Mouse (Mus musculus) heart, embryonic 12.5 days (tissue): ENCODE results near the gene Cd59a. TPM values are rescaled to one million over a fixed set of nuclear protein-coding genes. Genes with fewer than 3 reads are reported as not detected.
"Not testable (repeated sequence)": the region's sequence is repeated elsewhere in the genome, so short reads cannot be mapped to it uniquely, and the experiment has no call there.

ENCODE experiments used
- ATAC-seq: fragments of 200-750 bp; cut with Nextera tagmentation; 2 replicates; pipeline ENCODE4 v1.8.0; 2017; ENCODE audit warnings: moderate TSS enrichment, moderate library complexity; ENCODE audit not compliant: insufficient number of reproducible peaks, low FRiP score
- H3K27ac ChIP-seq: fragments of 300-500 bp; sonication (generic); 2 replicates; pipeline ENCODE4 v1.5.1; 2016; ENCODE audit warnings: mild to moderate bottlenecking, moderate library complexity; ENCODE audit not compliant: poor library complexity, severe bottlenecking
- H3K27me3 ChIP-seq: fragments of 300-500 bp; sonication (generic); replicated peaks from 2 replicates; pipeline ENCODE4 v1.6.1; 2016; ENCODE audit warnings: mild to moderate bottlenecking, moderate library complexity
- H3K36me3 ChIP-seq: fragments of 300-500 bp; sonication (generic); 2 replicates; pipeline ENCODE4 v1.6.1; 2016; ENCODE audit warnings: mild to moderate bottlenecking, moderate library complexity
- H3K4me1 ChIP-seq: fragments of 300-500 bp; sonication (generic); replicated peaks from 2 replicates; pipeline ENCODE4 v1.6.1; 2016; ENCODE audit warnings: mild to moderate bottlenecking
- H3K4me2 ChIP-seq: fragments of 300-500 bp; sonication (generic); 2 replicates; pipeline ENCODE4 v1.6.1; 2016; ENCODE audit warnings: mild to moderate bottlenecking, moderate library complexity
- H3K4me3 ChIP-seq: fragments of 300-500 bp; sonication (generic); 2 replicates; pipeline ENCODE4 v1.5.1; 2016; ENCODE audit warnings: mild to moderate bottlenecking
- H3K9ac ChIP-seq: fragments of 300-500 bp; sonication (generic); 2 replicates; pipeline ENCODE4 v1.6.1; 2016; ENCODE audit warnings: mild to moderate bottlenecking, moderate library complexity
- H3K9me3 ChIP-seq: fragments of 300-500 bp; sonication (generic); replicated peaks from 2 replicates; pipeline ENCODE4 v1.6.1; 2016; ENCODE audit warnings: mild to moderate bottlenecking, moderate library complexity
- WGBS: fragments of 180-500 bp; shearing (Covaris S2); methylation state at CpG from one replicate; pipeline ENCODE4 v1.1.7; 2016; 5-methylcytosine and 5-hydroxymethylcytosine counted together
- polyA plus RNA-seq: library from polyadenylated mRNA; unstranded; fragments of >200 nt; fragmentation: Nextera tagmentation; extraction: Ambion mirVana; gene quantifications from 2 replicates; pipeline ENCODE4 v1.2.1, GENCODE M21; 2016

Gene Cd59a
- polyA plus RNA-seq, 1 experiment from 2014 or later = 83.3 TPM

GRCm38 (mm10) chr2:104104800-104105199 is 9.2 kb downstream of the Cd59a start:
- ATAC-seq = no peak
- no peaks in the 10 kb centered on the region for H3K9me3 ChIP-seq
- 86% methylated on average over 6 of the region's 6 CpGs for WGBS
- no peaks in the 10 kb centered on the region for H3K27me3 ChIP-seq
- no peak overlapping the region for H3K4me2 ChIP-seq
- H3K4me3 ChIP-seq = no peak overlapping the region
- no peak overlapping the region for H3K27ac ChIP-seq
- peaks cover 28% of the 10 kb centered on the region for H3K4me1 ChIP-seq
- H3K36me3 ChIP-seq = peaks cover 18% of the 10 kb centered on the region
- no peak overlapping the region for H3K9ac ChIP-seq

- H3K27ac ChIP-seq = peak overlapping the region; percentile 62
- H3K9ac ChIP-seq, H3K4me2 ChIP-seq, H3K27me3 ChIP-seq, H3K9me3 ChIP-seq, H3K4me3 ChIP-seq, ATAC-seq: not testable (repeated sequence)
- WGBS = 30% methylated on average over 2 of the region's 2 CpGs
- H3K4me1 ChIP-seq = peaks cover 12% of the 10 kb centered on the region
- H3K36me3 ChIP-seq = peaks cover 29% of the 10 kb centered on the region
These were observed 13.4 kb downstream of the Cd59a start for GRCm38 (mm10) chr2:104109021-104109420.

- H3K4me1 ChIP-seq = peaks cover 12% of the 10 kb centered on the region
- H3K27ac ChIP-seq = peak overlapping the region; percentile 62
- no peaks in the 10 kb centered on the region for H3K9me3 ChIP-seq
- H3K27me3 ChIP-seq = no peaks in the 10 kb centered on the region
- H3K4me2 ChIP-seq = peak overlapping the region; percentile 5; the same call in 1 of the 2 replicates
- no peak; the same call in 1 of the 2 replicates for ATAC-seq
- peaks cover 25% of the 10 kb centered on the region for H3K36me3 ChIP-seq
- H3K4me3 ChIP-seq = no peak overlapping the region
- H3K9ac ChIP-seq = no peak overlapping the region
- 31% methylated on average over 2 of the region's 2 CpGs for WGBS
These were observed 13.9 kb downstream of the Cd59a start for GRCm38 (mm10) chr2:104109528-104109927.

- Histone ChIP-seq H3K9ac (no peak overlapping the region), H3K4me2 (no peak overlapping the region), H3K27ac (no peak overlapping the region; the same call in 1 of the 2 replicates), H3K9me3 (no peaks in the 10 kb centered on the region), H3K4me1 (peaks cover 12% of the 10 kb centered on the region), H3K27me3 (no peaks in the 10 kb centered on the region), H3K36me3 (peaks cover 21% of the 10 kb centered on the region), H3K4me3 (no peak overlapping the region)
- ATAC-seq = no peak
- 68% methylated on average over 4 of the region's 4 CpGs for WGBS
These were observed 14.4 kb downstream of the Cd59a start for GRCm38 (mm10) chr2:104110031-104110430.

- ATAC-seq = not testable (repeated sequence)
These were observed 15.7 kb downstream of the Cd59a start for GRCm38 (mm10) chr2:104111170-104111797.

GRCm38 (mm10) chr2:104113563-104113962 is 18.0 kb downstream of the Cd59a start:
- Histone ChIP-seq H3K36me3 (peaks cover 15% of the 10 kb centered on the region), H3K4me1 (peaks cover 13% of the 10 kb centered on the region)
- ATAC-seq, H3K4me2 ChIP-seq, H3K27me3 ChIP-seq, H3K9ac ChIP-seq, H3K27ac ChIP-seq, H3K4me3 ChIP-seq, H3K9me3 ChIP-seq: not testable (repeated sequence)

More at GRCm38 (mm10) chr2:104111170-104111797, 15.7 kb downstream of the Cd59a start:
- peaks cover 12% of the 10 kb centered on the region for H3K4me1 ChIP-seq
- 80% methylated on average over 1 of the region's 1 CpGs for WGBS
- H3K9me3 ChIP-seq, H3K27me3 ChIP-seq, H3K9ac ChIP-seq, H3K27ac ChIP-seq, H3K4me2 ChIP-seq, H3K4me3 ChIP-seq: not testable (repeated sequence)
- peaks cover 11% of the 10 kb centered on the region for H3K36me3 ChIP-seq

- Histone ChIP-seq H3K36me3 (peaks cover 15% of the 10 kb centered on the region), H3K4me3 (no peak overlapping the region), H3K9ac (no peak overlapping the region), H3K27ac (no peak overlapping the region), H3K4me2 (no peak overlapping the region), H3K27me3 (no peaks in the 10 kb centered on the region), H3K4me1 (peaks cover 17% of the 10 kb centered on the region), H3K9me3 (no peaks in the 10 kb centered on the region)
- 88% methylated on average over 3 of the region's 3 CpGs for WGBS
- ATAC-seq = no peak
These were observed 19.3 kb downstream of the Cd59a start for GRCm38 (mm10) chr2:104114898-104115297.

GRCm38 (mm10) chr2:104117173-104117572 is 21.6 kb downstream of the Cd59a start:
- not testable (repeated sequence) for ATAC-seq, H3K9ac ChIP-seq, H3K4me2 ChIP-seq, H3K4me3 ChIP-seq, H3K27ac ChIP-seq, H3K9me3 ChIP-seq, H3K27me3 ChIP-seq
- Histone ChIP-seq H3K36me3 (peaks cover 10% of the 10 kb centered on the region), H3K4me1 (peaks cover 35% of the 10 kb centered on the region)

GRCm38 (mm10) chr2:104119097-104119496 is 23.5 kb downstream of the Cd59a start:
- Histone ChIP-seq H3K27me3 (no peaks in the 10 kb centered on the region), H3K9me3 (no peaks in the 10 kb centered on the region), H3K36me3 (peaks cover 5% of the 10 kb centered on the region; the same call in 1 of the 2 replicates), H3K4me1 (peaks cover 41% of the 10 kb centered on the region), H3K27ac (no peak overlapping the region), H3K9ac (no peak overlapping the region), H3K4me3 (no peak overlapping the region), H3K4me2 (no peak overlapping the region)
- 76% methylated on average over 1 of the region's 1 CpGs for WGBS
- ATAC-seq = no peak

GRCm38 (mm10) chr2:104120312-104120711 is 24.7 kb downstream of the Cd59a start:
- no peaks in the 10 kb centered on the region for H3K27me3 ChIP-seq
- H3K9ac ChIP-seq = no peak overlapping the region
- peak overlapping the region; percentile 85 for H3K27ac ChIP-seq
- H3K9me3 ChIP-seq = no peaks in the 10 kb centered on the region
- no peak overlapping the region for H3K4me3 ChIP-seq
- WGBS = 44% methylated on average over 6 of the region's 6 CpGs
- ATAC-seq = no peak
- peaks cover 47% of the 10 kb centered on the region for H3K4me1 ChIP-seq
- no peak overlapping the region for H3K4me2 ChIP-seq
- peaks cover 5% of the 10 kb centered on the region; the same call in 1 of the 2 replicates for H3K36me3 ChIP-seq

- peak; percentile 0; the same call in 1 of the 2 replicates for ATAC-seq
- H3K4me3 ChIP-seq = peak overlapping the region; percentile 67
- H3K27me3 ChIP-seq = no peaks in the 10 kb centered on the region
- no peaks in the 10 kb centered on the region for H3K9me3 ChIP-seq
- peaks cover 47% of the 10 kb centered on the region for H3K4me1 ChIP-seq
- WGBS = 64% methylated on average over 8 of the region's 8 CpGs
- peak overlapping the region; percentile 85 for H3K27ac ChIP-seq
- H3K9ac ChIP-seq = peak overlapping the region; percentile 89; the same call in 1 of the 2 replicates
- H3K4me2 ChIP-seq = peak overlapping the region; percentile 91
- peaks cover 5% of the 10 kb centered on the region; the same call in 1 of the 2 replicates for H3K36me3 ChIP-seq
These were observed 26.3 kb downstream of the Cd59a start for GRCm38 (mm10) chr2:104121681-104122504.
